Mouse (Mus musculus): ENCODE measurements around the gene Ten1.

The Ten1 gene

GRCm38 (mm10) chr11:116198639-116199531 lies at the start of gene Ten1, which contains the start of gene Acox1:
Gene Ten1 (plus strand): TSS chr11:116198855.
Gene Acox1 (minus strand): TSS chr11:116199045.
- peak; percentile 96 for DNase-seq

GRCm38 (mm10) chr11:116149341-116149740 lies 49.3 kb upstream of the Ten1 start:
- peak; percentile 73 for DNase-seq

GRCm38 (mm10) chr11:116150960-116151359 lies 47.7 kb upstream of the Ten1 start:
- peak; percentile 41 for DNase-seq

GRCm38 (mm10) chr11:116161312-116161711 lies 37.3 kb upstream of the Ten1 start:
- no peak for DNase-seq

- DNase-seq = no peak
These were observed 36.5 kb upstream of the Ten1 start for GRCm38 (mm10) chr11:116162146-116162545.

- DNase-seq = no peak
These were observed 35.7 kb upstream of the Ten1 start for GRCm38 (mm10) chr11:116163002-116163401.

GRCm38 (mm10) chr11:116167232-116167631 lies 31.4 kb upstream of the Ten1 start:
- no peak for DNase-seq

- peak; percentile 96 for DNase-seq
These were observed 30.7 kb upstream of the Ten1 start, which contains the start of gene Fbf1 for GRCm38 (mm10) chr11:116167884-116168439. Gene Fbf1 (minus strand): TSS chr11:116168166.

GRCm38 (mm10) chr11:116169214-116169613 lies 29.4 kb upstream of the Ten1 start:
- peak; percentile 41 for DNase-seq

- peak; percentile 36 for DNase-seq
These were observed 28.5 kb upstream of the Ten1 start for GRCm38 (mm10) chr11:116170003-116170800.

GRCm38 (mm10) chr11:116171959-116172358 lies 26.7 kb upstream of the Ten1 start:
- DNase-seq = no peak

GRCm38 (mm10) chr11:116174775-116175448 lies 23.7 kb upstream of the Ten1 start:
- no peak for DNase-seq

GRCm38 (mm10) chr11:116176010-116176409 lies 22.6 kb upstream of the Ten1 start:
- DNase-seq = no peak

GRCm38 (mm10) chr11:116178411-116179121 lies 20.1 kb upstream of the Ten1 start:
- no peak for DNase-seq

GRCm38 (mm10) chr11:116185836-116186235 lies 12.8 kb upstream of the Ten1 start:
- no peak for DNase-seq

- no peak for DNase-seq
These were observed 12.3 kb upstream of the Ten1 start for GRCm38 (mm10) chr11:116186360-116186759.

- DNase-seq = no peak
These were observed 11.3 kb upstream of the Ten1 start for GRCm38 (mm10) chr11:116187226-116187930.

- no peak for DNase-seq
These were observed 4.0 kb upstream of the Ten1 start for GRCm38 (mm10) chr11:116194619-116195018.

GRCm38 (mm10) chr11:116195252-116195651 lies 3.4 kb upstream of the Ten1 start:
- no peak for DNase-seq

- no peak for DNase-seq
These were observed 2.3 kb upstream of the Ten1 start for GRCm38 (mm10) chr11:116196336-116196735.

GRCm38 (mm10) chr11:116196866-116197583 lies 1.6 kb upstream of the Ten1 start:
- DNase-seq = peak; percentile 28

All from cerebellum, adult 9-10 months (tissue).